Mouse (Mus musculus): Measurements from ENCODE around the gene Serpina11. TPM values are rescaled to one million over a fixed set of nuclear protein-coding genes. Genes with fewer than 3 reads are reported as not detected.

Gene Serpina11
- polyA plus RNA-seq, 1 experiment: 0.84 TPM

DNA sequence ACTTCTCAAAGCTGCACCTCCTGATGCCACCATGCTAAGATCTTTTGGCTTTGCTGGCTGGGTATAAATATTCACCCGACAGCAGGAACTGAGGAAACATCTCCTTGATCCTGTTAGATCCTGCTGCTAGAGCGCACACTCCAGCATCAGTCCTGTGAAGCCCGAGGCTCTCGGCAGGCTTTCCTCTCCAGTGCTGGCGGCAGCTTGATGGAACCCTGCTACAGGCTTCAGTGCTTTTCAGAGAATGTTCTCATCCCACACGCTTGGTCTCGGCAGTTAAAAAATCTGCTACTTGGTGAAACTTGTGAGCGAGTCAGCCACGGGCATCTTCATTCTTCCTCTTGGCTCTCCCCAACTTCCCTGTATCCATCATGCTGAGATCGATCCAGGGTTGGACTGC is 11.5 kb downstream of the Serpina11 start:
- H3K4me3 ChIP-seq (ENCODE audit: control insufficient read depth, insufficient read depth, low read length): no peak overlapping the region
- no peaks in the 10 kb centered on the region for H3K27me3 ChIP-seq (ENCODE audit: control insufficient read depth, insufficient read depth, low read length)
- no peak overlapping the region for H3K27ac ChIP-seq (ENCODE audit: control insufficient read depth, insufficient read depth, low read length)
- H3K4me1 ChIP-seq (replicated peaks; ENCODE audit: control insufficient read depth, insufficient read depth, low read length): no peaks in the 10 kb centered on the region
- no peaks in the 10 kb centered on the region for H3K36me3 ChIP-seq (ENCODE audit: control insufficient read depth, insufficient read depth, low read length)
- 91% methylated on average over 10 of the region's 10 CpGs for WGBS
- no peak for DNase-seq
- no peak for TF ChIP-seq POLR2A (IDR thresholded peaks at IDR 0.05; ENCODE audit: control insufficient read depth, extremely low read depth, insufficient read depth, low read length, poor library complexity)

- no peak for DNase-seq
- WGBS: 26% methylated on average over 5 of the region's 5 CpGs
- H3K27ac ChIP-seq (ENCODE audit: control insufficient read depth, insufficient read depth, low read length): no peak overlapping the region
Measured at GRCm38 (mm10) chr12:103977846-103978245, 11.9 kb downstream of the Serpina11 start.

GRCm38 (mm10) chr12:103977060-103977459 is 12.7 kb downstream of the Serpina11 start:
- H3K27ac ChIP-seq (ENCODE audit: control insufficient read depth, insufficient read depth, low read length): no peak overlapping the region
- TF ChIP-seq CTCF (IDR thresholded peaks at IDR 0.05; ENCODE audit: borderline replicate concordance, control insufficient read depth, extremely low read depth, insufficient read depth, low read length, poor library complexity): no peak
- no peaks in the 10 kb centered on the region for H3K36me3 ChIP-seq (ENCODE audit: control insufficient read depth, insufficient read depth, low read length)
- DNase-seq: no peak
- H3K4me1 ChIP-seq (replicated peaks; ENCODE audit: control insufficient read depth, insufficient read depth, low read length): no peaks in the 10 kb centered on the region
- H3K4me3 ChIP-seq (ENCODE audit: control insufficient read depth, insufficient read depth, low read length): no peak overlapping the region
- H3K27me3 ChIP-seq (ENCODE audit: control insufficient read depth, insufficient read depth, low read length): no peaks in the 10 kb centered on the region
- WGBS: 86% methylated on average over 3 of the region's 3 CpGs

More at GRCm38 (mm10) chr12:103977846-103978245, 11.9 kb downstream of the Serpina11 start:
- Histone ChIP-seq H3K27me3 (ENCODE audit: control insufficient read depth, insufficient read depth, low read length) (no peaks in the 10 kb centered on the region), H3K36me3 (ENCODE audit: control insufficient read depth, insufficient read depth, low read length) (no peaks in the 10 kb centered on the region), H3K4me3 (ENCODE audit: control insufficient read depth, insufficient read depth, low read length) (no peak overlapping the region), H3K4me1 (replicated peaks; ENCODE audit: control insufficient read depth, insufficient read depth, low read length) (no peaks in the 10 kb centered on the region)
- TF ChIP-seq CTCF (IDR thresholded peaks at IDR 0.05; ENCODE audit: borderline replicate concordance, control insufficient read depth, extremely low read depth, insufficient read depth, low read length, poor library complexity): peak; percentile 28; the same call in 1 of the 2 replicates
- no peak for TF ChIP-seq POLR2A (IDR thresholded peaks at IDR 0.05; ENCODE audit: control insufficient read depth, extremely low read depth, insufficient read depth, low read length, poor library complexity)

DNA sequence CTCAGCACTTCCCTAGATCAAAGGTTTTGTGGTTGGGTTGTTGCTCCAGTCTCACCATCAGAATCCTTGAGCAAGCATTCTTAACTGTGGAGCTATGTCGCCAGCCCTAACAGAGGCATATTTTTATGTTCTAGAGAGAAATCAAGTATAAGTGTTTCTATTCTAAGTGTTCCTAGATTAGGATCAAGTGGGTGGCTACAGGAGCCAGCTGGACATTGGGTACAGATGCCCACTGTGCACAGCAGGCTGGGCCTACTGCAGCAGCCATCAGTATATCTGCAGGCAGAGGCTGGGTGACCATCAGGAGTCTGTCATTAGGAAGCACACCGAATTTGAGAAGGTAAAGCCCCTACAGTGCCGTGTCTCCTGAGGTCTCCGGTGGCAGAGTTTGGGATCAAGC is 18.7 kb downstream of the Serpina11 start:
- Histone ChIP-seq H3K36me3 (ENCODE audit: control insufficient read depth, insufficient read depth, low read length) (no peaks in the 10 kb centered on the region), H3K27me3 (ENCODE audit: control insufficient read depth, insufficient read depth, low read length) (no peaks in the 10 kb centered on the region), H3K27ac (ENCODE audit: control insufficient read depth, insufficient read depth, low read length) (no peak overlapping the region), H3K4me3 (ENCODE audit: control insufficient read depth, insufficient read depth, low read length) (no peak overlapping the region), H3K4me1 (replicated peaks; ENCODE audit: control insufficient read depth, insufficient read depth, low read length) (no peaks in the 10 kb centered on the region)
- WGBS: 94% methylated on average over 4 of the region's 4 CpGs
- TF ChIP-seq CTCF (IDR thresholded peaks at IDR 0.05; ENCODE audit: borderline replicate concordance, control insufficient read depth, extremely low read depth, insufficient read depth, low read length, poor library complexity) (no peak), POLR2A (IDR thresholded peaks at IDR 0.05; ENCODE audit: control insufficient read depth, extremely low read depth, insufficient read depth, low read length, poor library complexity) (no peak)
- DNase-seq: no peak

DNA sequence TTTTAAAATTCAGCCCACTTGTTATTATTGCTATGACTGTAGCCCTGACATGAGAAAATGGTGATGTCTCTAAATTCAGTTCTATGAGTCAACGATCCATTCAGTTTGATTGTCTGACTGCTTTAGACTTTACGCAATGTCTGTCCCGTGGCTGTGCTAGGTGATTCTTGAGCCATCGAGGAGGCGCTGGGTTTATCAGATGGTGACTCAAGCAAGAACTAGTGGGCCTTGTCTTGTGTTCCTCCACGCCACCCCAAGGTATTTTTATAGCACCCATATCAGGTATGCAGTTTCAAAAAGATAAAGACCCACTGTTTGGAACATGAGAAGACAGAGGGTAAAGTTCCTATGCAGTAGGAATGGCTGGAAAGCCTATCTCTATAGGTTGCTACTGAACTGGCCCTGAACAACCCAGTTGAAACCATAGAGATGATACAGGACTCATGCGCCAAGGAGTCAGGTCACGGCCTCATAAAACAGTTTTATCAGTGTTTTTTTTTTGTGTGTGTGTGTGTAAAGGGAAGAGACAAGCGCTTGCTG is 20.1 kb downstream of the Serpina11 start:
- Histone ChIP-seq H3K36me3 (ENCODE audit: control insufficient read depth, insufficient read depth, low read length) (no peaks in the 10 kb centered on the region), H3K4me3 (ENCODE audit: control insufficient read depth, insufficient read depth, low read length) (no peak overlapping the region), H3K27ac (ENCODE audit: control insufficient read depth, insufficient read depth, low read length) (no peak overlapping the region), H3K27me3 (ENCODE audit: control insufficient read depth, insufficient read depth, low read length) (no peaks in the 10 kb centered on the region), H3K4me1 (replicated peaks; ENCODE audit: control insufficient read depth, insufficient read depth, low read length) (no peaks in the 10 kb centered on the region)
- WGBS: 94% methylated on average over 9 of the region's 9 CpGs
- no peak for DNase-seq
- TF ChIP-seq POLR2A (IDR thresholded peaks at IDR 0.05; ENCODE audit: control insufficient read depth, extremely low read depth, insufficient read depth, low read length, poor library complexity) (no peak), CTCF (IDR thresholded peaks at IDR 0.05; ENCODE audit: borderline replicate concordance, control insufficient read depth, extremely low read depth, insufficient read depth, low read length, poor library complexity) (no peak)

- WGBS: 72% methylated on average over 3 of the region's 3 CpGs
- DNase-seq: no peak
- TF ChIP-seq POLR2A (IDR thresholded peaks at IDR 0.05; ENCODE audit: control insufficient read depth, extremely low read depth, insufficient read depth, low read length, poor library complexity) (no peak), CTCF (IDR thresholded peaks at IDR 0.05; ENCODE audit: borderline replicate concordance, control insufficient read depth, extremely low read depth, insufficient read depth, low read length, poor library complexity) (no peak)
- no peak overlapping the region for H3K4me3 ChIP-seq (ENCODE audit: control insufficient read depth, insufficient read depth, low read length)
- no peaks in the 10 kb centered on the region for H3K4me1 ChIP-seq (replicated peaks; ENCODE audit: control insufficient read depth, insufficient read depth, low read length)
- no peaks in the 10 kb centered on the region for H3K27me3 ChIP-seq (ENCODE audit: control insufficient read depth, insufficient read depth, low read length)
- no peak overlapping the region for H3K27ac ChIP-seq (ENCODE audit: control insufficient read depth, insufficient read depth, low read length)
- H3K36me3 ChIP-seq (ENCODE audit: control insufficient read depth, insufficient read depth, low read length): no peaks in the 10 kb centered on the region
Measured at GRCm38 (mm10) chr12:103966761-103967160, 23.0 kb downstream of the Serpina11 start.

GRCm38 (mm10) chr12:103963288-103963687 is 26.5 kb downstream of the Serpina11 start:
- Histone ChIP-seq H3K4me3 (ENCODE audit: control insufficient read depth, insufficient read depth, low read length) (no peak overlapping the region), H3K27ac (ENCODE audit: control insufficient read depth, insufficient read depth, low read length) (no peak overlapping the region), H3K4me1 (replicated peaks; ENCODE audit: control insufficient read depth, insufficient read depth, low read length) (no peaks in the 10 kb centered on the region), H3K36me3 (ENCODE audit: control insufficient read depth, insufficient read depth, low read length) (no peaks in the 10 kb centered on the region), H3K27me3 (ENCODE audit: control insufficient read depth, insufficient read depth, low read length) (no peaks in the 10 kb centered on the region)
- 90% methylated on average over 4 of the region's 4 CpGs for WGBS
- TF ChIP-seq POLR2A (IDR thresholded peaks at IDR 0.05; ENCODE audit: control insufficient read depth, extremely low read depth, insufficient read depth, low read length, poor library complexity) (no peak), CTCF (IDR thresholded peaks at IDR 0.05; ENCODE audit: borderline replicate concordance, control insufficient read depth, extremely low read depth, insufficient read depth, low read length, poor library complexity) (no peak)
- no peak for DNase-seq
